Mouse (Mus musculus) liver, embryonic 14.5 days (tissue): ENCODE measurements around the gene Tmx2. TPM values are rescaled to one million over a fixed set of nuclear protein-coding genes. Genes with fewer than 3 reads are reported as not detected.

Experiments
- ATAC-seq: fragments of 200-750 bp; cut with Nextera tagmentation; 2 replicates; pipeline ENCODE4 v1.8.0; 2017; ENCODE audit warnings: moderate number of reproducible peaks, mild to moderate bottlenecking, moderate library complexity; ENCODE audit not compliant: insufficient read depth
- DNase-seq, 3 experiments: peaks; one replicate each; pipeline ENCODE4 v3.0.0-alpha.2; 2012 to 2013; ENCODE audit warnings: low read depth in 3 of 3, low spot score in 3 of 3
- H3K27ac ChIP-seq: fragments of 300-500 bp; sonication (generic); 2 replicates; pipeline ENCODE4 v1.5.1; 2014; ENCODE audit warnings: moderate library complexity, mild to moderate bottlenecking, control low read depth, inconsistent platforms
- H3K27me3 ChIP-seq: fragments of 300-500 bp; sonication (generic); 2 replicates; pipeline ENCODE4 v1.6.1; 2014; ENCODE audit warnings: mild to moderate bottlenecking, low read length, moderate library complexity; ENCODE audit not compliant: control insufficient read depth, insufficient read depth
- H3K36me3 ChIP-seq: fragments of 300-500 bp; sonication (generic); replicated peaks from 2 replicates; pipeline ENCODE4 v1.6.1; 2014; ENCODE audit warnings: low read depth; ENCODE audit not compliant: control insufficient read depth, insufficient read depth
- H3K4me1 ChIP-seq, 2 experiments: fragments of 200-500 bp in 1 of 2; fragments of 300-500 bp in 1 of 2; sonication (generic) in 1 of 2; replicated peaks; 2 replicates each; pipeline ENCODE4 v1.6.1; 2012 to 2014; ENCODE audit warnings: antibody characterized with exemption in 1 of 2, inconsistent platforms in 1 of 2, low read length in 1 of 2; ENCODE audit not compliant: control insufficient read depth in 2 of 2, insufficient read depth in 2 of 2
- H3K4me2 ChIP-seq: fragments of 300-500 bp; sonication (generic); 2 replicates; pipeline ENCODE4 v1.6.1; 2014; ENCODE audit warnings: low read depth, mild to moderate bottlenecking, control low read depth, moderate library complexity
- H3K4me3 ChIP-seq, 2 experiments: fragments of 200-500 bp in 1 of 2; fragments of 300-500 bp in 1 of 2; sonication (generic) in 1 of 2; 2 replicates each; pipeline ENCODE4 v1.5.1; 2012 to 2014; ENCODE audit warnings: low read depth in 2 of 2, low read length in 2 of 2, mild to moderate bottlenecking in 2 of 2, control low read depth in 1 of 2, inconsistent platforms in 1 of 2, moderate library complexity in 1 of 2; ENCODE audit not compliant: insufficient read depth in 1 of 2
- H3K9ac ChIP-seq: fragments of 300-500 bp; sonication (generic); replicated peaks from 2 replicates; pipeline ENCODE4 v1.6.1; 2014; ENCODE audit warnings: mild to moderate bottlenecking, control low read depth, moderate library complexity
- H3K9me3 ChIP-seq: fragments of 300-500 bp; sonication (generic); 2 replicates; pipeline ENCODE4 v1.6.1; 2016; ENCODE audit warnings: low read length, mixed read lengths; ENCODE audit not compliant: control insufficient read depth
- CTCF ChIP-seq: IDR thresholded peaks from 2 replicates; pipeline ENCODE4 v1.5.1; 2016; ENCODE audit warnings: antibody characterized with exemption, low read depth, control low read depth
- EP300 ChIP-seq: IDR thresholded peaks from 2 replicates; pipeline ENCODE4 v1.6.1; 2016; ENCODE audit warnings: antibody characterized with exemption, low read depth
- WGBS: fragments of 180-500 bp; shearing (Covaris S2); extraction: QIAGEN DNeasy Blood & Tissue Kit; methylation state at CpG from one replicate; pipeline ENCODE4 v1.1.7; 2014; ENCODE audit not compliant: insufficient replicate concordance; 5-methylcytosine and 5-hydroxymethylcytosine counted together
- polyA plus RNA-seq, 2 experiments: library from polyadenylated mRNA; depleted of rRNA in 1 of 2; stranded (reverse) in 1 of 2; unstranded in 1 of 2; fragments of >200 nt; fragmentation: Nextera tagmentation in 1 of 2; extraction: Ambion mirVana in 1 of 2; gene quantifications; 2 replicates each; pipeline versions ENCODE4 v1.2.1 to v1.2.3; 2012 to 2014

Tmx2 gene
- polyA plus RNA-seq, 2 experiments, result 24.7 to 66.3 TPM

DNA sequence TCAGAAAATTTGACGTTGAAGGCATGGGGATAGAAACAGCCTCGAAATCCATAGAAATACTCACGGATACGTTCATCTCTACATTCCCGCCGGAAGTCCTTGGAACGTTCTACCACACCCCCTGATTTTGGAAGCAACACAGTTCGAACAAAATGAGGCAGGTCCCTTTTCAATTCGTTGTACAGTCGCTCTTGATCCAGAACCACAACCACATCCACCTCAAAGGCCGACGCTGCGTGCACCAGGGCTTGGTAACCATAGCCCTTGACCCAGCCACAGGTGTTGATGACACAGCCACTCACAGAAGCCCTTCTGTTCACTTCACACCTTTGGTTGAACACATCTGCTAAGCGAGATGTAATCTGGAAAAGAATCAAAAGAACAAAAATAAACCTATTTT, 44.9 kb upstream of the Tmx2 start:
- WGBS, result 88% methylated on average over 14 of the region's 14 CpGs

DNA sequence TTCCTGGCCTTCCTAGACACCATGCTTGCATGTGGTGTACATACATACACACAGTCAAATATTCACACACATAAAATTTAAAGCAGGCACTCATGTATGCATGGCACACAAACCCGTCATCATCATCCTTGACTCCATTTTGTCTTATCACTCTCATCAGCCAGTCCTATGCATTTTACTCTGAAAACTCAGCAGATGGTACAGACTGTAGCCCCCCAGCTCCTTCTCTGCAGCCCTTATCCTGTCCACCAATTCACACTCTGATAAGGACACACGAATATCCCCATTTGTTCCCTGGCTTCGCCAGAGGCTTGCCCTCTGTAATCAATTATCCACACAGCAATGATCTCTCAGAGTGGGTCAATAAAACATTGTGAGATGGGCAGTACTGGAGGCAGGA, 42.2 kb upstream of the Tmx2 start:
- Histone ChIP-seq H3K36me3 (peaks cover 42% of the 10 kb centered on the region), H3K4me2 (peak overlapping the region; percentile 12; the same call in 1 of the 2 replicates), H3K9ac (no peak overlapping the region), H3K27me3 (no peaks in the 10 kb centered on the region), H3K4me1 (peaks cover 28 to 29% of the 10 kb centered on the region in 2 experiments), H3K4me3 (no peak overlapping the region), H3K9me3 (no peaks in the 10 kb centered on the region), H3K27ac (peak overlapping the region; percentile 12; the same call in 1 of the 2 replicates)
- 28% methylated on average over 3 of the region's 3 CpGs for WGBS
- no peak for DNase-seq
- no peak for TF ChIP-seq EP300
- no peak for TF ChIP-seq CTCF
- no peak for ATAC-seq

More for the DNA sequence above, 44.9 kb upstream of the Tmx2 start:
- peaks cover 20 to 26% of the 10 kb centered on the region in 2 experiments for H3K4me1 ChIP-seq
- DNase-seq (no peak), ATAC-seq (no peak)
- TF ChIP-seq CTCF (no peak), EP300 (no peak)
- no peak overlapping the region; the same call in 1 of the 2 replicates for H3K4me2 ChIP-seq
- no peaks in the 10 kb centered on the region for H3K9me3 ChIP-seq
- H3K27ac ChIP-seq, result no peak overlapping the region
- no peaks in the 10 kb centered on the region for H3K27me3 ChIP-seq
- peaks cover 42% of the 10 kb centered on the region for H3K36me3 ChIP-seq
- H3K9ac ChIP-seq, result no peak overlapping the region
- H3K4me3 ChIP-seq, result no peak overlapping the region

DNA sequence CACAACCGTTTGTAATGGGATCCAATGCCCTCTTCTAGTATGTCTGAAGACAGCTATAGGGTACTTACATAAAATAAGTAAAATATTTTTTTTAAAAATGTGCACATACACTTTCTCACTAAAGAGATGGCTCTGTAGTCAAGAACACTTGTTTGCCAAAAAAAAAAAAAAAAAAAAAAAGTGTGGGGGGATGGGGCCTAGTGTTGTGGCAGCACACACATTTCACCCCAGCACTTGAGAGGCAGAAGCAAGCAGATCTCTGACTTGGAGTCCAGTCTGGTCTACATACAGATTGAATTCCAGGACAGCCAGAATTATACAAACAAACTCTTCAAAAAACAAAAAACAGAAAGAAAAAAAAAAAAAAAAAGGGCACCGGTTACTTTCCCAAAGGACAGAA, 41.8 kb upstream of the Tmx2 start:
- Histone ChIP-seq H3K36me3 (peaks cover 40% of the 10 kb centered on the region), H3K4me3 (no peak overlapping the region), H3K27me3 (no peaks in the 10 kb centered on the region), H3K27ac (no peak overlapping the region), H3K9ac (no peak overlapping the region), H3K4me1 (peaks cover 23 to 25% of the 10 kb centered on the region in 2 experiments), H3K4me2 (no peak overlapping the region), H3K9me3 (no peaks in the 10 kb centered on the region)
- WGBS, result 84% methylated on average over 2 of the region's 2 CpGs
- ATAC-seq (no peak), DNase-seq (no peak)
- TF ChIP-seq CTCF (no peak), EP300 (no peak)

DNA sequence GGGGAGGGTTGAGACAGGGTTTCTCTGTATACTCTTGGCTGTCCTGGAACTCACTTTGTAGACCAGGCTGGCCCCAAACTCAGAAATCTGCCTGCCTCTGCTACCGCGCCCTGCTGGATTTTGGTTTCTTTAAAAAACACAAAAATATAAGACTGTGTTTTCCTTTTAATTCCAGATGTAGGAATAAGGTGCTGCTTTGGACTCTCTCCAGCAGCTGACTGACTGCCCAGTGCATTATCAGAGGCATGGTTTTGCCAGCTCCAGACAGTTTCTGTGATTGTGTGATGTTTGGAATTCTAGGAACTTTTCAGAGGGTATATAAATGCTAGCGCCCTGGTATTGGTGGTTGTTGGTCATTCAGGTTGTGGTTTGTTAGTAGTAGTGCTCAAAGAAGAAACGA, 38.4 kb upstream of the Tmx2 start:
- DNase-seq (no peak), ATAC-seq (no peak)
- H3K4me2 ChIP-seq, result peak overlapping the region; percentile 87
- 79% methylated on average over 4 of the region's 4 CpGs for whole genome bisulfite sequencing
- TF ChIP-seq EP300 (no peak), CTCF (no peak)
- H3K9me3 ChIP-seq, result no peaks in the 10 kb centered on the region
- no peak overlapping the region for H3K4me3 ChIP-seq
- H3K36me3 ChIP-seq, result peaks cover 11% of the 10 kb centered on the region
- no peaks in the 10 kb centered on the region for H3K27me3 ChIP-seq
- H3K27ac ChIP-seq, result peak overlapping the region; percentile 82
- peak overlapping the region; percentile 49 for H3K9ac ChIP-seq
- H3K4me1 ChIP-seq, result peaks cover 22 to 27% of the 10 kb centered on the region in 2 experiments

DNA sequence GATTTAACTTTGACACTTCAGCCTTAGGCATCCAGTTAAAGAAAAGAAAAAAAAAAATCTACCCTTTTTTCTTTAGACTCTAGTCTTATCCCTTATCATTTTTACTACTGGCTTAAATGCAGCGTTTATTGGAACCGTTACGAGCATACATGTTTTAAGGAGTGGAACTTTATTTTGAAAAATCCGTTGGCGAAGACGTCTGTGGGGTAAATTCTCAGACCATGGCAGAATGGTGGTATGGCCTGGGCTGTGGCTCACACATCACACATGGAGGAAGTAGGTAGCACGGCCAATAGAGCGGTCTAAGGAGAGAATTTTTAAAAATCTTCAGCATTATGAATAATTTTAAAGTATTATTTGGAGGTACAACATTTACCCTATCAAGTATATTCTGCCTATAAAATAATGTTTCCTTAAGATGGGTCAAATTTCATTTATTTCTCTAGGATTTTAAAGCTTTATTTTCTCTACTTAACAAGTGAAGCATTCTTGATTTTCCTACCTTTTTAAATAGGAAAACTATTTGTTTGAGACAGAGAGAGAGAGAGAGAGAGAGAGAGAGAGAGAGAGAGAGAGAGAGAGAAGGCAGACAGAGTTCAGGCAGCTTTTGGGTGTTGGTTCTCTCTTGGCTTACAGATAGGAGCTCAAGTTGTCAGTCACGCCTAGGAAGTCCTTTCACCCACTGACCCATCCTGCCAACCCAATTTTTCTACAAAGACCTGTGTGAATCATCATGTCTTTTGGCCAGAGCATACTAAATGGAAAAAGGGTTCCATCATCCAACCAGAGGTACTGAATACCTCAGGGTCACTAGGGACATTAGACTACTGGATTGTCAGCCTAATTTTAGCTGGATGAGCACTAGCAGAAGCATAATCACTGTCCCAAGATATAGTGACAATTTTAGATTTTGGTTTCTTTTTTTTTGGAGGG, 37.7 kb upstream of the Tmx2 start:
- H3K9ac ChIP-seq, result peak overlapping the region; percentile 92
- H3K4me1 ChIP-seq, result peaks cover 22 to 26% of the 10 kb centered on the region in 2 experiments
- peak overlapping the region; percentile 77 to 98 for H3K4me3 ChIP-seq
- H3K36me3 ChIP-seq, result peaks cover 4% of the 10 kb centered on the region; the same call in 1 of the 2 replicates
- DNase-seq, result no peak
- ATAC-seq, result no peak
- 11% methylated on average over 9 of the region's 9 CpGs for WGBS
- H3K4me2 ChIP-seq, result peak overlapping the region; percentile 87
- no peaks in the 10 kb centered on the region for H3K27me3 ChIP-seq
- peak; percentile 27; the same call in 1 of the 2 replicates for TF ChIP-seq EP300
- no peak for TF ChIP-seq CTCF
- H3K9me3 ChIP-seq, result no peaks in the 10 kb centered on the region
- peak overlapping the region; percentile 98 for H3K27ac ChIP-seq
